Mouse (Mus musculus) cerebellum, adult 9-11 months (tissue): ENCODE data around the gene Tnfrsf23.
"Not testable (repeated sequence)": the region's sequence is repeated elsewhere in the genome, so short reads cannot be mapped to it uniquely, and the experiment has no call there.

ENCODE experiments used
- DNase-seq: peaks from one replicate; pipeline ENCODE4 v3.0.0; 2022

Tnfrsf23 gene

GRCm38 (mm10) chr7:143685359-143686067 lies at the start of gene Tnfrsf23:
TSS of gene Tnfrsf23 (minus strand) at chr7:143685872.
- DNase-seq = no peak

GRCm38 (mm10) chr7:143733746-143734145 lies 48.1 kb upstream of the Tnfrsf23 start:
- DNase-seq = no peak

- no peak for DNase-seq
Observed at GRCm38 (mm10) chr7:143729886-143730285, 44.2 kb upstream of the Tnfrsf23 start.

GRCm38 (mm10) chr7:143726396-143726795 lies 40.7 kb upstream of the Tnfrsf23 start:
- no peak for DNase-seq

GRCm38 (mm10) chr7:143723841-143724240 lies 38.2 kb upstream of the Tnfrsf23 start:
- no peak for DNase-seq

GRCm38 (mm10) chr7:143722646-143723045 lies 37.0 kb upstream of the Tnfrsf23 start:
- no peak for DNase-seq

- no peak for DNase-seq
Observed at GRCm38 (mm10) chr7:143717811-143718210, 32.1 kb upstream of the Tnfrsf23 start.

GRCm38 (mm10) chr7:143713421-143713820 lies 27.7 kb upstream of the Tnfrsf23 start:
- DNase-seq = no peak

- DNase-seq = no peak
Observed at GRCm38 (mm10) chr7:143712771-143713348, 27.2 kb upstream of the Tnfrsf23 start.

GRCm38 (mm10) chr7:143712023-143712422 lies 26.4 kb upstream of the Tnfrsf23 start:
- DNase-seq = no peak

GRCm38 (mm10) chr7:143711381-143711780 lies 25.7 kb upstream of the Tnfrsf23 start:
- DNase-seq = no peak

GRCm38 (mm10) chr7:143709395-143709794 lies 23.7 kb upstream of the Tnfrsf23 start:
- no peak for DNase-seq

- DNase-seq = peak; percentile 89
Observed at GRCm38 (mm10) chr7:143706697-143707438, 21.2 kb upstream of the Tnfrsf23 start.

GRCm38 (mm10) chr7:143696140-143696539 lies 10.5 kb upstream of the Tnfrsf23 start:
- DNase-seq = no peak

GRCm38 (mm10) chr7:143694550-143694949 lies 8.9 kb upstream of the Tnfrsf23 start:
- no peak for DNase-seq

- no peak for DNase-seq
Observed at GRCm38 (mm10) chr7:143692746-143693510, 7.3 kb upstream of the Tnfrsf23 start.

- no peak for DNase-seq
Observed at GRCm38 (mm10) chr7:143691909-143692308, 6.2 kb upstream of the Tnfrsf23 start.

GRCm38 (mm10) chr7:143691181-143691580 lies 5.5 kb upstream of the Tnfrsf23 start:
- no peak for DNase-seq

- no peak for DNase-seq
Observed at GRCm38 (mm10) chr7:143689946-143690345, 4.3 kb upstream of the Tnfrsf23 start.

GRCm38 (mm10) chr7:143689481-143689880 lies 3.8 kb upstream of the Tnfrsf23 start:
- no peak for DNase-seq

- not testable (repeated sequence) for DNase-seq
Observed at GRCm38 (mm10) chr7:143686676-143687075, 1.0 kb upstream of the Tnfrsf23 start.

- DNase-seq = not testable (repeated sequence)
Observed at GRCm38 (mm10) chr7:143686191-143686590, 519 bp upstream of the Tnfrsf23 start.

- DNase-seq = not testable (repeated sequence)
Observed at GRCm38 (mm10) chr7:143684569-143684968, 1.1 kb downstream of the Tnfrsf23 start.
